Mouse (Mus musculus): ENCODE results near the gene Tm7sf2.
"Not testable (repeated sequence)": the region's sequence is repeated elsewhere in the genome, so short reads cannot be mapped to it uniquely, and the experiment has no call there.

DNA sequence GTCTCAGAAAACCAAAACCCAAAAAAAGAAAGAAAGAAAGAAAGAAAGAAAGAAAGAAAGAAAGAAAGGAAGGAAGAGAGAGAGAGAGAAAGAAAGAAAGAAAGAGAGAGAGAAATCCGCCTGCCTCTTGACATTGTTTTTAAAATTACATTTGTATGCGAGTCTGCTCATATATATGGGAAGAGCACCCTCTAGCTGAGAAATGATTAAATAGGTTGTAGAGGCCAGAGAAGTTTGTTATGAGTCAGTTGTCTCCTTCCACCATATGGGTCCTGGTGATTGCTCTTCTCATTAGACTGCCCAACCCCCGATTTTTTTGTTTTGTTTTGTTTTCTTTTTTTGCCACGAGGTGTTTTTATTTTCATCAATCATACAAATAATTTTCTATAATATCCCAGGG lies 24.1 kb downstream of the Tm7sf2 start:
- peak; percentile 44 for TF ChIP-seq CTCF (IDR thresholded peaks at IDR 0.05; ENCODE audit: low read depth)
- not testable (repeated sequence) for TF ChIP-seq EP300 (IDR thresholded peaks at IDR 0.05; ENCODE audit: low read depth)

Data from liver, embryonic 14.5 days (tissue).